In genomic region chr1:191296445-191296844, GRCm38 (mm10) we compare ENCODE assay signal across 8 mouse cellular contexts. TPM values are rescaled to one million over a fixed set of nuclear protein-coding genes. Genes with fewer than 3 reads are reported as not detected.
DNase-seq lines count a peak whose midpoint lies in the region; ATAC-seq and TF ChIP-seq lines count a peak whose summit lies in the region.

No protein-coding gene starts in this region.

- no peak for TF ChIP-seq EP300 in heart, adult 2 months (IDR thresholded peaks at IDR 0.05; ENCODE audit: insufficient read depth, low read depth, low read length)

- no peaks in the 10 kb centered on the region for H3K36me3 ChIP-seq in hindbrain, postnatal 0 days (ENCODE audit: insufficient read depth, low read length)
- no peaks in the 10 kb centered on the region for H3K36me3 ChIP-seq in hindbrain, embryonic 11.5 days (ENCODE audit: control insufficient read depth, insufficient read depth, low read length)
- no peaks in the 10 kb centered on the region for H3K36me3 ChIP-seq in heart, adult 2 months (ENCODE audit: control insufficient read depth, insufficient read depth, low read length)

- H3K9ac ChIP-seq in hindbrain, postnatal 0 days (replicated peaks; ENCODE audit: low read length) = no peak overlapping the region
- no peak overlapping the region for H3K9ac ChIP-seq in hindbrain, embryonic 11.5 days (ENCODE audit: low read depth, low read length)
- H3K9ac ChIP-seq in heart, adult 2 months (ENCODE audit: low read depth, low read length) = peak overlapping the region; percentile 25; the same call in 1 of the 2 replicates

- H3K4me3 ChIP-seq in hindbrain, postnatal 0 days (ENCODE audit: low read length) = no peak overlapping the region
- no peak overlapping the region for H3K4me3 ChIP-seq in hindbrain, embryonic 11.5 days (ENCODE audit: low read depth, low read length)
- no peak overlapping the region for H3K4me3 ChIP-seq in heart, adult 2 months

- H3K27me3 ChIP-seq in hindbrain, postnatal 0 days (ENCODE audit: insufficient read depth, low read length) = no peaks in the 10 kb centered on the region
- H3K27me3 ChIP-seq in hindbrain, embryonic 11.5 days (ENCODE audit: control insufficient read depth, insufficient read depth, low read length) = no peaks in the 10 kb centered on the region
- no peaks in the 10 kb centered on the region for H3K27me3 ChIP-seq in heart, adult 2 months (ENCODE audit: control insufficient read depth, insufficient read depth, low read length)

- 40% methylated on average over 5 of the region's 5 CpGs for WGBS in hindbrain, postnatal 0 days
- 77% methylated on average over 5 of the region's 5 CpGs for WGBS in hindbrain, embryonic 11.5 days
- 31% methylated on average over 5 of the region's 5 CpGs for WGBS in heart, adult 2 months

- 0 out of 2 replicates have a peak, but pooled peaks cover under 1% of the 10 kb centered on the region for H3K4me1 ChIP-seq in hindbrain, postnatal 0 days (ENCODE audit: insufficient read depth, low read length)
- H3K4me1 ChIP-seq in hindbrain, embryonic 11.5 days (replicated peaks; ENCODE audit: control insufficient read depth, insufficient read depth, low read length) = no peaks in the 10 kb centered on the region
- peaks cover 9% of the 10 kb centered on the region for H3K4me1 ChIP-seq in heart, adult 2 months (ENCODE audit: control insufficient read depth, insufficient read depth, low read length)

- no peak overlapping the region for H3K27ac ChIP-seq in hindbrain, postnatal 0 days
- no peak overlapping the region for H3K27ac ChIP-seq in hindbrain, embryonic 11.5 days (ENCODE audit: low read depth, low read length)
- peak overlapping the region; percentile 69 for H3K27ac ChIP-seq in heart, adult 2 months

- ATAC-seq in hindbrain, postnatal 0 days = peak; percentile 35; the same call in 1 of the 2 replicates
- ATAC-seq in hindbrain, embryonic 11.5 days (ENCODE audit: low FRiP score) = no peak

- intact Hi-C loops in heart, adult 2 months (cut with DNase I) = no loop called here

- H3K79me2 ChIP-seq in heart, adult 2 months (replicated peaks; ENCODE audit: control insufficient read depth, insufficient read depth, low read length) = no peaks in the 10 kb centered on the region

- TF ChIP-seq CTCF in hindbrain, postnatal 0 days (IDR thresholded peaks at IDR 0.05; ENCODE audit: low read depth) = no peak
- TF ChIP-seq CTCF in heart, adult 2 months (IDR thresholded peaks at IDR 0.05) = no peak

- peak; percentile 59 for DNase-seq in hindbrain, postnatal 0 days (ENCODE audit: low spot score)
- DNase-seq in hindbrain, embryonic 11.5 days (ENCODE audit: low spot score) = no peak
- peak; percentile 83 for DNase-seq in adrenal gland, postnatal 14 days
- DNase-seq in heart, adult 2 months = peak; percentile 71 to 81
- peak; percentile 47 to 61 for DNase-seq in kidney, postnatal 4 days
- no peak for DNase-seq in spleen, postnatal 10 days (ENCODE audit: low spot score in 2 of 2)
- no peak for DNase-seq in spleen, postnatal 4 days (ENCODE audit: low spot score in 2 of 2)
- DNase-seq in embryo, embryonic 10.5 days (ENCODE audit: low spot score) = no peak

- H3K4me2 ChIP-seq in hindbrain, postnatal 0 days (ENCODE audit: low read depth, low read length) = no peak overlapping the region
- H3K4me2 ChIP-seq in hindbrain, embryonic 11.5 days (replicated peaks; ENCODE audit: low read depth, low read length) = no peak overlapping the region

- TF ChIP-seq POLR2A in heart, adult 2 months (IDR thresholded peaks at IDR 0.05; ENCODE audit: insufficient read depth, low read depth, low read length) = 0 out of 2 replicates have a peak, but pooled peaks have one; percentile 23

- no peaks in the 10 kb centered on the region for H3K9me3 ChIP-seq in hindbrain, postnatal 0 days (ENCODE audit: low read length)
- H3K9me3 ChIP-seq in hindbrain, embryonic 11.5 days (ENCODE audit: control insufficient read depth, low read length) = no peaks in the 10 kb centered on the region

RNA-seq across cellular contexts. Expression of gene Nenf, which starts 21.5 kb away (rescaled TPM):
- 143 and 171 TPM in 2 replicates for total RNA-seq in hindbrain, postnatal 0 days (2014; rRNA removed)
- 177 and 182 TPM in 2 replicates for polyA plus RNA-seq in hindbrain, postnatal 0 days (2015; fragmentation: Nextera tagmentation; extraction: Ambion mirVana)
- polyA plus RNA-seq in hindbrain, embryonic 11.5 days (2014; fragmentation: Nextera tagmentation; extraction: Ambion mirVana) = 85.1 and 85.4 TPM in 2 replicates
- total RNA-seq in adrenal gland, postnatal 14 days (2021) = 89.6 and 91.5 TPM in 2 replicates
- 100 to 1,000 TPM in 1 of 2 experiments, 10 to 100 TPM in 1; 95.9 to 107 TPM for total RNA-seq in heart, adult 2 months (2021)
- 139 and 182 TPM in 2 replicates for polyA plus RNA-seq in heart, adult 2 months (2012; rRNA removed)

RNA-seq across cellular contexts. Expression of gene Tmem206, which starts 29.3 kb away (rescaled TPM):
- total RNA-seq in hindbrain, postnatal 0 days (2014; rRNA removed) = 22.5 and 24.9 TPM in 2 replicates
- 23.2 and 24.0 TPM in 2 replicates for polyA plus RNA-seq in hindbrain, postnatal 0 days (2015; fragmentation: Nextera tagmentation; extraction: Ambion mirVana)
- 35.4 and 39.7 TPM in 2 replicates for polyA plus RNA-seq in hindbrain, embryonic 11.5 days (2014; fragmentation: Nextera tagmentation; extraction: Ambion mirVana)
- 6.2 and 6.8 TPM in 2 replicates for total RNA-seq in adrenal gland, postnatal 14 days (2021)
- total RNA-seq in heart, adult 2 months (2021) = 1 to 10 TPM; 3.3 to 3.6 TPM
- polyA plus RNA-seq in heart, adult 2 months (2012; rRNA removed) = 3.9 and 6.0 TPM in 2 replicates

Comparison
In these comparisons a context has a peak if more than half of its experiments do, and no peak if none do; other contexts are left out.
1. DNase-seq: peak in hindbrain, postnatal 0 days (single experiment), adrenal gland, postnatal 14 days (single experiment), heart, adult 2 months (2 of 2) and kidney, postnatal 4 days (2 of 2); none in hindbrain, embryonic 11.5 days (single experiment), spleen, postnatal 10 days (0 of 2), spleen, postnatal 4 days (0 of 2) and embryo, embryonic 10.5 days (single experiment).